Mouse (Mus musculus): ENCODE results near the gene Dnase1.

DNA sequence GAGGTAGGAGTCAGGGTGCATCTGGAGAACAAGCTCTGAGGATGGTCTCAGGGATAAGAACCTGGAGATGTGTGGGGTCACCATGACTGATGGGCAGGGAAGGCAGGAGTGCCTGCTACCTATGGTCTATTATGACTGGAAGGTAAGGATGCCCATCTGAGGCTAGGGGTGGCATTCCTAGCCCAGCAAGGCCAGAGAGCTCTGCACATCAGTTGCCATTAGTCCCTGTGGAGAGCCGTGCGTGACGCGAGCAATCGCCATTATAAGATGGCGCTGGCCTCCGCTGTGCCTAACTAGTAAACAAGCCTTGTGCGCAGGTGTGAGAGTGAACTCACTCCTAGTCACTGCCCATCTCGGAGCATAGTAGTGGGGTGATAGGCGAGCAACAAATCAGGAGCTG is 6.2 kb upstream of the Dnase1 start:
- no peak for TF ChIP-seq CTCF (conservative IDR thresholded peaks at IDR 0.05; ENCODE audit: low read length)
- no peak for TF ChIP-seq POU5F1 (IDR thresholded peaks at IDR 0.05; ENCODE audit: borderline replicate concordance, low read length)
